In the genomic region with DNA sequence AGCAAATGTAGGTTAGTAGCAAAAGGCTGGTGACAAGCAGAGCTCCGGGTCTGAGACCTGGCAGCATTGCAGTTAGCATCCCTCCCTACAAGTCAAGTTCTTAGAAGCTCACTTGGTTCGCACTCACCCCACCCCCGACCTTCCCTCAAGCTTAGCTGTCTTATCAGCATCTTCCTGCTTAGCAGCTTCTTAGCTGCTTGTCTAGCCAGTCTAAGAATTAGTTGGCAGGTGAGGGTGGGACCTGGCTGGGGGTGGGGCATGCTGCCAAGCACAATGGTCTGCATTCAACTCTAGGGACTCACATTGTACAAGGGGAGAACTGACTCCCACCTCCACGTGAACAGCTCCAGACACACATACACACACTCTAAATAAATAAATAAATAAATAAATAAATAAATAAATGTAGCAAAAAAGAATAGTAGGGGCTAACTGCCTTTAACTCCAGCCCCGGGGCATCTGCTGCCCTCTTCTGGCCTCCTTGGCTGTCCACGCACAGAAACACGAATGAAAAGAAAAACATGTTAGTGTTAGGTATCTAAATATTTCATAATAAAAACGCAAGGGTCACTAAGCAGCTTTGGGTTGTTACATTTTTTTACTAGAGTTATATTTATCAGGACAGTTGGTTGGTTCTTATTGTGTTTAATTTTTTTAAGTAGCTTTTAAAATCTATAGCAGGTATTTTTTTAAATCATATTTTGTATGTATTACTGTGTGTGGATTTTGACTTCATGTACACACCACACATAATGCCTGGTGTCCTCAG, we compare ENCODE assay signal across 9 mouse cellular contexts. TPM values are rescaled to one million over a fixed set of nuclear protein-coding genes. Genes with fewer than 3 reads are reported as not detected.
DNase-seq lines count a peak whose midpoint lies in the region; ATAC-seq lines count a peak whose summit lies in the region.
"Had no signal": no experiment of that assay in that cellular context is flagged by ENCODE, and none has a peak within 500 bp of the region (broad histone marks: within the 10 kb centered on the region; RNA-seq: fewer than 3 reads in every experiment).

No protein-coding gene starts in this region.

- H3K4me1 ChIP-seq in kidney, embryonic 16.5 days (ENCODE audit: insufficient read depth, low read length) = peaks cover 16% of the 10 kb centered on the region
- H3K4me1 ChIP-seq in liver, embryonic 15.5 days (replicated peaks) = peaks cover 41% of the 10 kb centered on the region

- peaks cover 2% of the 10 kb centered on the region; the same call in 1 of the 2 replicates for H3K36me3 ChIP-seq in kidney, embryonic 16.5 days (ENCODE audit: insufficient read depth, low read length)
- H3K36me3 ChIP-seq in liver, embryonic 15.5 days (replicated peaks) = peaks cover 30% of the 10 kb centered on the region

- H3K27me3 ChIP-seq in kidney, embryonic 16.5 days (ENCODE audit: insufficient read depth, low read length) = no peaks in the 10 kb centered on the region
- no peaks in the 10 kb centered on the region for H3K27me3 ChIP-seq in liver, embryonic 15.5 days

- ATAC-seq in kidney, embryonic 16.5 days (ENCODE audit: low FRiP score, low TSS enrichment) = no peak
- ATAC-seq in liver, embryonic 15.5 days (ENCODE audit: insufficient read depth) = no peak
- ATAC-seq in CD4-positive, CD25-positive, alpha-beta regulatory T cell, adult 4 months = no peak

- no peak overlapping the region for H3K27ac ChIP-seq in kidney, embryonic 16.5 days (ENCODE audit: low read length)
- no peak overlapping the region for H3K27ac ChIP-seq in liver, embryonic 15.5 days (replicated peaks)

- WGBS in kidney, embryonic 16.5 days = 59% methylated on average over 8 of the region's 8 CpGs
- WGBS in liver, embryonic 15.5 days (ENCODE audit: insufficient replicate concordance) = 40% methylated on average over 8 of the region's 8 CpGs

- peak; percentile 11 for DNase-seq in adrenal gland, postnatal 14 days
- DNase-seq in adrenal gland, adult (ENCODE audit: inconsistent age in 2 of 2, low spot score in 1 of 2) = no peak
- DNase-seq in kidney, postnatal 14 days = peak; percentile 12
- DNase-seq in 416B (ENCODE audit: low read depth) = peak; percentile 30
- DNase-seq in layer of hippocampus, adult 9-11 months = no peak
- DNase-seq: right cerebral cortex, postnatal 25 days had no signal

- no peak overlapping the region for H3K4me3 ChIP-seq in kidney, embryonic 16.5 days (ENCODE audit: low read length)
- H3K4me3 ChIP-seq in liver, embryonic 15.5 days (replicated peaks) = no peak overlapping the region

- H3K9me3 ChIP-seq in kidney, embryonic 16.5 days (ENCODE audit: low read length) = no peaks in the 10 kb centered on the region
- no peaks in the 10 kb centered on the region for H3K9me3 ChIP-seq in liver, embryonic 15.5 days (replicated peaks)

- no peak overlapping the region for H3K4me2 ChIP-seq in kidney, embryonic 16.5 days (replicated peaks; ENCODE audit: low read depth, low read length)
- peak overlapping the region; percentile 19; the same call in 1 of the 2 replicates for H3K4me2 ChIP-seq in liver, embryonic 15.5 days

- no peak overlapping the region for H3K9ac ChIP-seq in kidney, embryonic 16.5 days (replicated peaks; ENCODE audit: low read length)
- H3K9ac ChIP-seq in liver, embryonic 15.5 days = no peak overlapping the region

RNA-seq across cellular contexts. Expression of gene Synrg, which starts 3.4 kb away (rescaled TPM):
- total RNA-seq in adrenal gland, postnatal 14 days (2021) = 38.6 and 45.5 TPM in 2 replicates
- polyA plus RNA-seq in kidney, embryonic 16.5 days (2015; fragmentation: Nextera tagmentation; extraction: Ambion mirVana) = 10.5 and 10.9 TPM in 2 replicates
- 5.2 and 5.4 TPM in 2 replicates for polyA plus RNA-seq in liver, embryonic 15.5 days (2015; fragmentation: Nextera tagmentation; extraction: Ambion mirVana)
- 1 to 10 TPM; 9.4 to 9.7 TPM for polyA plus RNA-seq in CD4-positive, CD25-positive, alpha-beta regulatory T cell, adult 4 months (2017; shearing (Covaris generic))

RNA-seq across cellular contexts. Expression of gene Ddx52, which starts 25.8 kb away (rescaled TPM):
- 18.7 and 19.7 TPM in 2 replicates for total RNA-seq in adrenal gland, postnatal 14 days (2021)
- polyA plus RNA-seq in kidney, embryonic 16.5 days (2015; fragmentation: Nextera tagmentation; extraction: Ambion mirVana) = 35.4 and 39.0 TPM in 2 replicates
- polyA plus RNA-seq in liver, embryonic 15.5 days (2015; fragmentation: Nextera tagmentation; extraction: Ambion mirVana) = 12.3 and 13.0 TPM in 2 replicates
- 10 to 100 TPM; 88.7 to 90.2 TPM for polyA plus RNA-seq in CD4-positive, CD25-positive, alpha-beta regulatory T cell, adult 4 months (2017; shearing (Covaris generic))

Comparison
In these comparisons a context has a peak if more than half of its experiments do, and no peak if none do; other contexts are left out.
1. DNase-seq: peak in adrenal gland, postnatal 14 days (single experiment), kidney, postnatal 14 days (single experiment) and 416B (single experiment); none in adrenal gland, adult (0 of 2) and layer of hippocampus, adult 9-11 months (single experiment).